Mouse (Mus musculus): ENCODE measurements around the gene Olfr576.

The Olfr576 gene

GRCm38 (mm10) chr7:102962360-102962759 is at the start of gene Olfr576:
TSS of gene Olfr576 (plus strand) at chr7:102962660.
- DNase-seq (ENCODE audit: low read depth, low spot score), result no peak

- no peak for DNase-seq (ENCODE audit: low read depth, low spot score)
These were observed 47.2 kb upstream of the Olfr576 start for GRCm38 (mm10) chr7:102915261-102915660.

- no peak for DNase-seq (ENCODE audit: low read depth, low spot score)
These were observed 46.1 kb upstream of the Olfr576 start for GRCm38 (mm10) chr7:102916405-102916804.

GRCm38 (mm10) chr7:102917032-102917875 is 45.2 kb upstream of the Olfr576 start, which contains the start of gene Olfr571:
TSS of gene Olfr571 (minus strand) at chr7:102917536.
- DNase-seq (ENCODE audit: low read depth, low spot score), result no peak

- peak; percentile 33 for DNase-seq (ENCODE audit: low read depth, low spot score)
These were observed 42.8 kb upstream of the Olfr576 start for GRCm38 (mm10) chr7:102919632-102920031.

GRCm38 (mm10) chr7:102924109-102924508 is 38.4 kb upstream of the Olfr576 start, which contains the start of gene Olfr572:
TSS of gene Olfr572 (plus strand) at chr7:102924409.
- DNase-seq (ENCODE audit: low read depth, low spot score), result no peak

- no peak for DNase-seq (ENCODE audit: low read depth, low spot score)
These were observed 35.4 kb upstream of the Olfr576 start for GRCm38 (mm10) chr7:102927105-102927504.

GRCm38 (mm10) chr7:102942475-102942874 is 20.0 kb upstream of the Olfr576 start, which contains the start of gene Olfr573-ps1:
TSS of gene Olfr573-ps1 (minus strand) at chr7:102942575.
- DNase-seq (ENCODE audit: low read depth, low spot score), result no peak

- no peak for DNase-seq (ENCODE audit: low read depth, low spot score)
These were observed 19.0 kb upstream of the Olfr576 start for GRCm38 (mm10) chr7:102943417-102943816.

GRCm38 (mm10) chr7:102948167-102948566 is 14.3 kb upstream of the Olfr576 start, which contains the start of gene Olfr574:
TSS of gene Olfr574 (plus strand) at chr7:102948467.
- DNase-seq (ENCODE audit: low read depth, low spot score), result no peak

- DNase-seq (ENCODE audit: low read depth, low spot score), result no peak
These were observed 11.7 kb upstream of the Olfr576 start for GRCm38 (mm10) chr7:102950732-102951131.

- DNase-seq (ENCODE audit: low read depth, low spot score), result no peak
These were observed 4.3 kb upstream of the Olfr576 start for GRCm38 (mm10) chr7:102958137-102958536.

GRCm38 (mm10) chr7:102958593-102958992 is 3.9 kb upstream of the Olfr576 start, which contains the start of gene Olfr575:
TSS of gene Olfr575 (minus strand) at chr7:102958775.
- DNase-seq (ENCODE audit: low read depth, low spot score), result no peak

- no peak for DNase-seq (ENCODE audit: low read depth, low spot score)
These were observed 11.9 kb downstream of the Olfr576 start for GRCm38 (mm10) chr7:102974399-102974798.

- no peak for DNase-seq (ENCODE audit: low read depth, low spot score)
These were observed 13.4 kb downstream of the Olfr576 start, which contains the start of gene Olfr577 for GRCm38 (mm10) chr7:102975843-102976242. TSS of gene Olfr577 (minus strand) at chr7:102975943.

- no peak for DNase-seq (ENCODE audit: low read depth, low spot score)
These were observed 26.8 kb downstream of the Olfr576 start, which contains the start of gene Olfr578 for GRCm38 (mm10) chr7:102989224-102989623. TSS of gene Olfr578 (minus strand) at chr7:102989324.

Data from retina, adult 2 months (tissue).